Mouse (Mus musculus) liver, embryonic 13.5 days (tissue): ENCODE measurements around the gene Glt8d2. TPM values are rescaled to one million over a fixed set of nuclear protein-coding genes. Genes with fewer than 3 reads are reported as not detected.
A peak's percentile ranks its signal among the peaks of the same experiment; 100 is the strongest.
"Not testable (repeated sequence)": the region's sequence is repeated elsewhere in the genome, so short reads cannot be mapped to it uniquely, and the experiment has no call there.

Source experiments
- ATAC-seq: fragments of 200-750 bp; cut with Nextera tagmentation; 2 replicates; pipeline ENCODE4 v1.8.0; 2017; ENCODE audit warnings: low read depth, mild to moderate bottlenecking, moderate number of reproducible peaks, moderate library complexity
- DNase-seq: peaks from one replicate; pipeline ENCODE4 v3.0.0; 2022
- H3K27ac ChIP-seq: fragments of 300-500 bp; sonication (generic); 2 replicates; pipeline ENCODE4 v1.5.1; 2015; ENCODE audit warnings: moderate library complexity, mild to moderate bottlenecking, inconsistent platforms
- H3K27me3 ChIP-seq: fragments of 300-500 bp; sonication (generic); 2 replicates; pipeline ENCODE4 v1.6.1; 2015; ENCODE audit warnings: mild to moderate bottlenecking, inconsistent platforms
- H3K36me3 ChIP-seq: fragments of 300-500 bp; sonication (generic); 2 replicates; pipeline ENCODE4 v1.6.1; 2015; ENCODE audit warnings: mild to moderate bottlenecking, inconsistent platforms
- H3K4me1 ChIP-seq: fragments of 300-500 bp; sonication (generic); replicated peaks from 2 replicates; pipeline ENCODE4 v1.6.1; 2015; ENCODE audit warnings: inconsistent platforms
- H3K4me2 ChIP-seq: fragments of 300-500 bp; sonication (generic); 2 replicates; pipeline ENCODE4 v1.6.1; 2015; ENCODE audit warnings: inconsistent platforms, mild to moderate bottlenecking, moderate library complexity
- H3K4me3 ChIP-seq: fragments of 300-500 bp; sonication (generic); replicated peaks from 2 replicates; pipeline ENCODE4 v1.5.1; 2015; ENCODE audit warnings: mild to moderate bottlenecking, inconsistent platforms
- H3K9ac ChIP-seq: fragments of 300-500 bp; sonication (generic); 2 replicates; pipeline ENCODE4 v1.6.1; 2015; ENCODE audit warnings: mild to moderate bottlenecking, inconsistent platforms
- H3K9me3 ChIP-seq: fragments of 300-500 bp; sonication (generic); replicated peaks from 2 replicates; pipeline ENCODE4 v1.6.1; 2016; ENCODE audit warnings: inconsistent platforms
- WGBS: fragments of 180-500 bp; shearing (Covaris S2); methylation state at CpG from one replicate; pipeline ENCODE4 v1.1.7; 2015; ENCODE audit not compliant: insufficient replicate concordance; 5-methylcytosine and 5-hydroxymethylcytosine counted together
- polyA plus RNA-seq: library from polyadenylated mRNA; unstranded; fragments of >200 nt; fragmentation: Nextera tagmentation; extraction: Ambion mirVana; gene quantifications from 2 replicates; pipeline ENCODE4 v1.2.1, GENCODE M21; 2015

Glt8d2 gene
- polyA plus RNA-seq, 1 experiment from 2014 or later: 0.67 TPM

GRCm38 (mm10) chr10:82641481-82641880 lies 49.0 kb downstream of the Glt8d2 start:
- no peak for ATAC-seq
- H3K36me3 ChIP-seq: peaks cover 92% of the 10 kb centered on the region
- 91% methylated on average over 9 of the region's 9 CpGs for WGBS

GRCm38 (mm10) chr10:82639032-82639698 lies 51.3 kb downstream of the Glt8d2 start:
- H3K27me3 ChIP-seq: no peaks in the 10 kb centered on the region
- no peak overlapping the region for H3K9ac ChIP-seq
- no peaks in the 10 kb centered on the region for H3K9me3 ChIP-seq
- no peaks in the 10 kb centered on the region for H3K4me1 ChIP-seq
- ATAC-seq: no peak
- no peak overlapping the region for H3K4me3 ChIP-seq
- peaks cover 86% of the 10 kb centered on the region for H3K36me3 ChIP-seq
- H3K27ac ChIP-seq: no peak overlapping the region
- H3K4me2 ChIP-seq: no peak overlapping the region
- 88% methylated on average over 8 of the region's 8 CpGs for WGBS
- no peak for DNase-seq

More at GRCm38 (mm10) chr10:82641481-82641880, 49.0 kb downstream of the Glt8d2 start:
- no peak for DNase-seq
- Histone ChIP-seq H3K27ac (no peak overlapping the region), H3K4me2 (no peak overlapping the region), H3K27me3 (no peaks in the 10 kb centered on the region), H3K9me3 (no peaks in the 10 kb centered on the region), H3K4me3 (no peak overlapping the region), H3K9ac (no peak overlapping the region), H3K4me1 (no peaks in the 10 kb centered on the region)

GRCm38 (mm10) chr10:82636321-82636720 lies 54.1 kb downstream of the Glt8d2 start:
- H3K27me3 ChIP-seq: no peaks in the 10 kb centered on the region
- no peak overlapping the region for H3K4me2 ChIP-seq
- 72% methylated on average over 3 of the region's 3 CpGs for WGBS
- peaks cover 80% of the 10 kb centered on the region for H3K36me3 ChIP-seq
- DNase-seq (no peak), ATAC-seq (no peak)
- H3K9me3 ChIP-seq: no peaks in the 10 kb centered on the region
- no peak overlapping the region for H3K9ac ChIP-seq
- no peak overlapping the region for H3K4me3 ChIP-seq
- no peak overlapping the region for H3K27ac ChIP-seq
- peaks cover 5% of the 10 kb centered on the region for H3K4me1 ChIP-seq

- no peak overlapping the region for H3K4me3 ChIP-seq
- H3K4me2 ChIP-seq: no peak overlapping the region
- H3K27ac ChIP-seq: no peak overlapping the region
- no peak overlapping the region for H3K9ac ChIP-seq
- 89% methylated on average over 7 of the region's 7 CpGs for WGBS
- H3K36me3 ChIP-seq: peaks cover 60% of the 10 kb centered on the region
- H3K4me1 ChIP-seq: peaks cover 16% of the 10 kb centered on the region
- no peaks in the 10 kb centered on the region for H3K9me3 ChIP-seq
- no peak for DNase-seq
- no peak for ATAC-seq
- no peaks in the 10 kb centered on the region for H3K27me3 ChIP-seq
Measured at GRCm38 (mm10) chr10:82634348-82634747, 56.1 kb downstream of the Glt8d2 start.

- Histone ChIP-seq H3K9me3 (no peaks in the 10 kb centered on the region), H3K4me1 (peaks cover 25% of the 10 kb centered on the region), H3K4me2 (no peak overlapping the region), H3K4me3 (no peak overlapping the region), H3K27me3 (no peaks in the 10 kb centered on the region), H3K9ac (no peak overlapping the region), H3K27ac (no peak overlapping the region), H3K36me3 (peaks cover 46% of the 10 kb centered on the region)
- DNase-seq (no peak), ATAC-seq (no peak)
- 92% methylated on average over 12 of the region's 12 CpGs for WGBS
Measured at GRCm38 (mm10) chr10:82632496-82633280, 57.8 kb downstream of the Glt8d2 start.

GRCm38 (mm10) chr10:82631133-82631532 lies 59.3 kb downstream of the Glt8d2 start:
- H3K27ac ChIP-seq: no peak overlapping the region
- H3K4me2 ChIP-seq: peak overlapping the region; percentile 86
- 81% methylated on average over 7 of the region's 7 CpGs for WGBS
- H3K27me3 ChIP-seq: no peaks in the 10 kb centered on the region
- H3K4me1 ChIP-seq: peaks cover 25% of the 10 kb centered on the region
- peak overlapping the region; percentile 82 for H3K4me3 ChIP-seq
- DNase-seq (no peak), ATAC-seq (no peak)
- no peaks in the 10 kb centered on the region for H3K9me3 ChIP-seq
- H3K36me3 ChIP-seq: peaks cover 34% of the 10 kb centered on the region
- peak overlapping the region; percentile 85; the same call in 1 of the 2 replicates for H3K9ac ChIP-seq

GRCm38 (mm10) chr10:82630497-82630896 lies 60.0 kb downstream of the Glt8d2 start:
- H3K27ac ChIP-seq: peak overlapping the region; percentile 76; the same call in 1 of the 2 replicates
- WGBS: 12% methylated on average over 7 of the region's 7 CpGs

GRCm38 (mm10) chr10:82629586-82630255 lies 60.7 kb downstream of the Glt8d2 start, which contains the start of gene Tdg:
Tdg (plus strand) TSS chr10:82629828.
- Histone ChIP-seq H3K4me2 (peak within 1 kb of the TSS; percentile 95), H3K4me1 (peaks cover 25% of the 10 kb centered on the region), H3K9ac (peak within 1 kb of the TSS; percentile 85), H3K4me3 (peak within 1 kb of the TSS; percentile 82), H3K27ac (peak within 1 kb of the TSS; percentile 81), H3K36me3 (peaks cover 25% of the 10 kb centered on the region)
- ATAC-seq (peak; percentile 96), DNase-seq (peak; percentile 85)
- not testable (repeated sequence) for H3K9me3 ChIP-seq, H3K27me3 ChIP-seq
- under 1% methylated on average over 71 of the region's 78 CpGs for WGBS

More at GRCm38 (mm10) chr10:82630497-82630896, 60.0 kb downstream of the Glt8d2 start:
- H3K9ac ChIP-seq: peak overlapping the region; percentile 85
- H3K4me3 ChIP-seq: peak overlapping the region; percentile 82
- H3K36me3 ChIP-seq: peaks cover 32% of the 10 kb centered on the region
- ATAC-seq: no peak
- DNase-seq: peak; percentile 15
- peak overlapping the region; percentile 86 for H3K4me2 ChIP-seq
- H3K9me3 ChIP-seq: no peaks in the 10 kb centered on the region
- peaks cover 25% of the 10 kb centered on the region for H3K4me1 ChIP-seq
- no peaks in the 10 kb centered on the region for H3K27me3 ChIP-seq

- ATAC-seq: peak; percentile 24
- Histone ChIP-seq H3K4me2 (peak overlapping the region; percentile 95), H3K9me3 (no peaks in the 10 kb centered on the region), H3K4me3 (peak overlapping the region; percentile 82), H3K27ac (peak overlapping the region; percentile 81), H3K4me1 (peaks cover 30% of the 10 kb centered on the region), H3K36me3 (peaks cover 21% of the 10 kb centered on the region), H3K9ac (peak overlapping the region; percentile 85), H3K27me3 (no peaks in the 10 kb centered on the region)
- 7% methylated on average over 11 of the region's 11 CpGs for WGBS
- no peak for DNase-seq
Measured at GRCm38 (mm10) chr10:82629111-82629585, 61.3 kb downstream of the Glt8d2 start.

- H3K9ac ChIP-seq: peak overlapping the region; percentile 79
- H3K4me2 ChIP-seq: peak overlapping the region; percentile 72
- peaks cover 18% of the 10 kb centered on the region for H3K4me1 ChIP-seq
- H3K27ac ChIP-seq: peak overlapping the region; percentile 68
- DNase-seq, H3K9me3 ChIP-seq, H3K27me3 ChIP-seq, H3K36me3 ChIP-seq: not testable (repeated sequence)
- ATAC-seq: peak; percentile 5; the same call in 1 of the 2 replicates
- WGBS: 2% methylated on average over 2 of the region's 2 CpGs
- peak overlapping the region; percentile 72 for H3K4me3 ChIP-seq
Measured at GRCm38 (mm10) chr10:82623553-82623932, 66.9 kb downstream of the Glt8d2 start.
